Mouse (Mus musculus): ENCODE measurements around the gene Lama2. TPM values are rescaled to one million over a fixed set of nuclear protein-coding genes. Genes with fewer than 3 reads are reported as not detected.

Gene Lama2
- polyA plus RNA-seq, 2 experiments: 14.6 to 20.5 TPM

DNA sequence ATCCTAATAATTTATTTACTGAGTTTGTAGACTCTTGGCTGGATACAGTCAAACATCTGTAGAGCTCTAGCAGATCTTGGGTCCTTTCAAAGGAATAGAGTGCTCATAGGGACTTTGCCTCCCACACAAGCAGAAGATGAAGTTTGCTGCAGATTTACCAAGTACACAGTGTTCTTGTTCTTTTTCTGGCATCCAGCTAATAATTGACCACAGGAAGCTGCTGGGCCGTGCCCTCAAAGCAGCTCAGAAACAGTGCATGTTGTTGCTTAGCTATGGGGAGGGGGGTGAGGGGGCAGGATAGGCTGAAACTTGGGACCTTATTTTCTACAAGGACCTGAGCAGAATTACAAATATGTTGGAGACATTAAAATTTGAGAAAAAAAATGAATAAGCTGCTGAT lies 232.0 kb downstream of the Lama2 start:
- Histone ChIP-seq H3K27ac (replicated peaks; ENCODE audit: low read depth, low read length) (no peak overlapping the region), H3K9me3 (ENCODE audit: control insufficient read depth, low read length) (no peaks in the 10 kb centered on the region), H3K4me1 (ENCODE audit: control insufficient read depth, insufficient read depth, low read length) (no peaks in the 10 kb centered on the region), H3K4me2 (replicated peaks; ENCODE audit: low read depth, low read length, severe bottlenecking) (no peak overlapping the region), H3K9ac (ENCODE audit: low read depth, low read length, severe bottlenecking) (no peak overlapping the region), H3K36me3 (ENCODE audit: control insufficient read depth, insufficient read depth, low read length) (no peaks in the 10 kb centered on the region), H3K4me3 (replicated peaks; ENCODE audit: low read length) (no peak overlapping the region), H3K27me3 (ENCODE audit: control insufficient read depth, insufficient read depth, low read length) (no peaks in the 10 kb centered on the region)
- 35% methylated on average over 1 of the region's 1 CpGs for WGBS
- no peak for DNase-seq (ENCODE audit: low spot score)
- no peak for TF ChIP-seq POLR2A (IDR thresholded peaks at IDR 0.05; ENCODE audit: borderline replicate concordance, extremely low read depth, insufficient read depth, insufficient read length)
- no peak for ATAC-seq (ENCODE audit: low FRiP score, low read depth)

- WGBS: 83% methylated on average over 4 of the region's 4 CpGs
- ATAC-seq (ENCODE audit: low FRiP score, low read depth) (no peak), DNase-seq (ENCODE audit: low spot score) (no peak)
- TF ChIP-seq POLR2A (IDR thresholded peaks at IDR 0.05; ENCODE audit: borderline replicate concordance, extremely low read depth, insufficient read depth, insufficient read length): no peak
- Histone ChIP-seq H3K4me3 (replicated peaks; ENCODE audit: low read length) (no peak overlapping the region), H3K9me3 (ENCODE audit: control insufficient read depth, low read length) (no peaks in the 10 kb centered on the region), H3K27me3 (ENCODE audit: control insufficient read depth, insufficient read depth, low read length) (no peaks in the 10 kb centered on the region), H3K4me2 (replicated peaks; ENCODE audit: low read depth, low read length, severe bottlenecking) (no peak overlapping the region), H3K36me3 (ENCODE audit: control insufficient read depth, insufficient read depth, low read length) (no peaks in the 10 kb centered on the region), H3K27ac (replicated peaks; ENCODE audit: low read depth, low read length) (no peak overlapping the region), H3K4me1 (ENCODE audit: control insufficient read depth, insufficient read depth, low read length) (no peaks in the 10 kb centered on the region), H3K9ac (ENCODE audit: low read depth, low read length, severe bottlenecking) (no peak overlapping the region)
Measured at GRCm38 (mm10) chr10:27384636-27385035, 234.9 kb downstream of the Lama2 start.

DNA sequence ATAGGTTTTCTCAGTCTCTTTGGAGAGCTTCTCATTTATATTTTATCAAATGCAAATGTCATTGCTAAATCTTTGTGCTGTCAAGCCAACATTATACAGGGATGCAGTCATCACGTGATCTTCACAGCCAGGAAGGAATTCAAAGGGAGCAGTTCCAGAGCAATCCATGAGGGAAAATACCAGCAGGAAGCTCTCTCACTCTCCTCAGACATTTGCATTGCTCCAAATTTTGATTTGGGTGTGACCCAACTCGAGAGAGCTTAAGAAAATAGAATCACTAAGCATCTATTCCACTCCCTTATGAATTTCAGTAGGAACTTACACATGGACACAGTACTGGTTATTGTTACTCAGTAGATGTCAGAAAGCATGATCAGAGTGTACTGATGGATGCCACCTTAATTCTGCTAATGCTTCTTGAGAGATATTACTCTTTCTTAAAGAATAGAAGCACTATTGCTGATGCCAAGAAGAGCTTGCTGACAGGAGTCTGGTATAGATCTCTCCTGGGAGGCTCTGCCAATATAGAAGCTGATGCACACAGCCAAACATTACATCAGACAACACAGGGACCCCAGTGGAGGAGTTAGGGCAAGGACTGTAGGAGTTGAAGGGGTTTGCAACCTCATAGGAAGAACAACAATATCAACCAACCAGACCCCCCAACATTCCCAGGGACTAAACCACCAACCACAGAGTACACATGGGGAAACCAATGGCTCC lies 236.5 kb downstream of the Lama2 start:
- DNase-seq (ENCODE audit: low spot score): no peak
- Histone ChIP-seq H3K9ac (ENCODE audit: low read depth, low read length, severe bottlenecking) (no peak overlapping the region), H3K4me2 (replicated peaks; ENCODE audit: low read depth, low read length, severe bottlenecking) (no peak overlapping the region), H3K27me3 (ENCODE audit: control insufficient read depth, insufficient read depth, low read length) (no peaks in the 10 kb centered on the region), H3K27ac (replicated peaks; ENCODE audit: low read depth, low read length) (no peak overlapping the region), H3K9me3 (ENCODE audit: control insufficient read depth, low read length) (no peaks in the 10 kb centered on the region), H3K36me3 (ENCODE audit: control insufficient read depth, insufficient read depth, low read length) (no peaks in the 10 kb centered on the region), H3K4me1 (ENCODE audit: control insufficient read depth, insufficient read depth, low read length) (no peaks in the 10 kb centered on the region), H3K4me3 (replicated peaks; ENCODE audit: low read length) (no peak overlapping the region)
- 69% methylated on average over 2 of the region's 2 CpGs for WGBS
- no peak for TF ChIP-seq POLR2A (IDR thresholded peaks at IDR 0.05; ENCODE audit: borderline replicate concordance, extremely low read depth, insufficient read depth, insufficient read length)
- ATAC-seq (ENCODE audit: low FRiP score, low read depth): no peak

GRCm38 (mm10) chr10:27378286-27378685 lies 241.3 kb downstream of the Lama2 start:
- no peak for TF ChIP-seq POLR2A (IDR thresholded peaks at IDR 0.05; ENCODE audit: borderline replicate concordance, extremely low read depth, insufficient read depth, insufficient read length)
- DNase-seq (ENCODE audit: low spot score) (peak; percentile 5), ATAC-seq (ENCODE audit: low FRiP score, low read depth) (no peak)
- Histone ChIP-seq H3K27me3 (ENCODE audit: control insufficient read depth, insufficient read depth, low read length) (no peaks in the 10 kb centered on the region), H3K9ac (ENCODE audit: low read depth, low read length, severe bottlenecking) (no peak overlapping the region), H3K4me2 (replicated peaks; ENCODE audit: low read depth, low read length, severe bottlenecking) (no peak overlapping the region), H3K4me1 (ENCODE audit: control insufficient read depth, insufficient read depth, low read length) (no peaks in the 10 kb centered on the region), H3K27ac (replicated peaks; ENCODE audit: low read depth, low read length) (no peak overlapping the region), H3K36me3 (ENCODE audit: control insufficient read depth, insufficient read depth, low read length) (no peaks in the 10 kb centered on the region), H3K9me3 (ENCODE audit: control insufficient read depth, low read length) (no peaks in the 10 kb centered on the region), H3K4me3 (replicated peaks; ENCODE audit: low read length) (no peak overlapping the region)
- 40% methylated on average over 1 of the region's 1 CpGs for WGBS

GRCm38 (mm10) chr10:27344278-27344677 lies 275.3 kb downstream of the Lama2 start:
- no peak for TF ChIP-seq POLR2A (IDR thresholded peaks at IDR 0.05; ENCODE audit: borderline replicate concordance, extremely low read depth, insufficient read depth, insufficient read length)
- Histone ChIP-seq H3K4me1 (ENCODE audit: control insufficient read depth, insufficient read depth, low read length) (no peaks in the 10 kb centered on the region), H3K4me3 (replicated peaks; ENCODE audit: low read length) (no peak overlapping the region), H3K4me2 (replicated peaks; ENCODE audit: low read depth, low read length, severe bottlenecking) (no peak overlapping the region), H3K9me3 (ENCODE audit: control insufficient read depth, low read length) (no peaks in the 10 kb centered on the region), H3K9ac (ENCODE audit: low read depth, low read length, severe bottlenecking) (no peak overlapping the region), H3K27ac (replicated peaks; ENCODE audit: low read depth, low read length) (no peak overlapping the region), H3K36me3 (ENCODE audit: control insufficient read depth, insufficient read depth, low read length) (no peaks in the 10 kb centered on the region), H3K27me3 (ENCODE audit: control insufficient read depth, insufficient read depth, low read length) (no peaks in the 10 kb centered on the region)
- no peak for DNase-seq (ENCODE audit: low spot score)
- WGBS: 42% methylated on average over 7 of the region's 7 CpGs
- ATAC-seq (ENCODE audit: low FRiP score, low read depth): no peak
